16 mouse cellular contexts compared by ENCODE assay signal in genomic region chr13:15849129-15849528, GRCm38 (mm10).
"Had no signal": no experiment of that assay in that cellular context is flagged by ENCODE, and none has a peak within 500 bp of the region (broad histone marks: within the 10 kb centered on the region; RNA-seq: fewer than 3 reads in every experiment).

No protein-coding gene starts in this region.

- H3K9me3 ChIP-seq: lung, embryonic 15.5 days; megakaryocyte, embryonic 14.5 days; midbrain, embryonic 13.5 days; midbrain, embryonic 15.5 days; neural tube, embryonic 12.5 days; stomach, embryonic 15.5 days had no signal

- H3K27me3 ChIP-seq: lung, embryonic 15.5 days; megakaryocyte, embryonic 14.5 days; midbrain, embryonic 13.5 days; midbrain, embryonic 15.5 days; neural tube, embryonic 12.5 days; stomach, embryonic 15.5 days had no signal

- ATAC-seq: lung, postnatal 0 days; midbrain, embryonic 13.5 days; midbrain, embryonic 15.5 days had no signal

- H3K4me3 ChIP-seq: lung, embryonic 15.5 days; megakaryocyte, embryonic 14.5 days; midbrain, embryonic 13.5 days; midbrain, embryonic 15.5 days; neural tube, embryonic 12.5 days; stomach, embryonic 15.5 days had no signal

- H3K27ac ChIP-seq: lung, embryonic 15.5 days; midbrain, embryonic 13.5 days; midbrain, embryonic 15.5 days; neural tube, embryonic 12.5 days; stomach, embryonic 15.5 days; stomach, postnatal 0 days had no signal

- H3K4me2 ChIP-seq: lung, embryonic 15.5 days; midbrain, embryonic 11.5 days; midbrain, embryonic 13.5 days; midbrain, embryonic 15.5 days; neural tube, embryonic 12.5 days; stomach, embryonic 15.5 days had no signal

- H3K4me1 ChIP-seq: lung, embryonic 15.5 days; megakaryocyte, embryonic 14.5 days; midbrain, embryonic 13.5 days; midbrain, embryonic 15.5 days; neural tube, embryonic 12.5 days; stomach, embryonic 15.5 days had no signal

- H3K36me3 ChIP-seq: lung, embryonic 15.5 days; midbrain, embryonic 13.5 days; midbrain, embryonic 15.5 days; neural tube, embryonic 12.5 days; stomach, embryonic 15.5 days had no signal

- DNase-seq: lung, adult 2 months; lung, postnatal 14 days; lung, postnatal 36 days; right cerebral cortex, postnatal 14 days; thymus, adult 18-20 months; thymus, postnatal 14 days; thymus, postnatal 36 days had no signal

- H3K9ac ChIP-seq: lung, embryonic 15.5 days; midbrain, embryonic 13.5 days; midbrain, embryonic 15.5 days; neural tube, embryonic 12.5 days; stomach, embryonic 15.5 days had no signal
